Mouse (Mus musculus) CH12.LX (cell line): Measurements from ENCODE around the gene Apbb1ip.

Experiments
- CHD1 ChIP-seq: IDR thresholded peaks from 2 replicates; pipeline ENCODE4 v1.6.1; 2012; ENCODE audit warnings: low read depth, low read length, improper control_type of control experiment, inconsistent platforms
- CTCF ChIP-seq, 2 experiments: IDR thresholded peaks in 1 of 2; conservative IDR thresholded peaks in 1 of 2; 2 replicates each; pipeline ENCODE4 v1.5.1; 2011 to 2012; ENCODE audit warnings: low read depth in 2 of 2, low read length in 2 of 2, improper control_type of control experiment in 1 of 2, inconsistent platforms in 1 of 2, mild to moderate bottlenecking in 1 of 2, moderate library complexity in 1 of 2
- EP300 ChIP-seq: IDR thresholded peaks from 2 replicates; pipeline ENCODE4 v1.6.1; 2011; ENCODE audit warnings: low read length, improper control_type of control experiment
- HCFC1 ChIP-seq: IDR thresholded peaks from 2 replicates; pipeline ENCODE4 v1.6.1; 2012; ENCODE audit warnings: low read depth, mild to moderate bottlenecking, inconsistent platforms, low read length, improper control_type of control experiment
- JUN ChIP-seq: IDR thresholded peaks from 2 replicates; pipeline ENCODE4 v1.6.1; 2011; ENCODE audit warnings: low read depth, mild to moderate bottlenecking, low read length, improper control_type of control experiment, moderate library complexity; ENCODE audit not compliant: insufficient read depth
- KAT2A ChIP-seq: IDR thresholded peaks from 2 replicates; pipeline ENCODE4 v1.6.1; 2012; ENCODE audit warnings: low read length, improper control_type of control experiment, inconsistent platforms; ENCODE audit not compliant: insufficient replicate concordance
- MEF2A ChIP-seq: IDR thresholded peaks from 2 replicates; pipeline ENCODE4 v1.6.1; 2014; ENCODE audit warnings: low read depth, mild to moderate bottlenecking, inconsistent platforms, low read length, improper control_type of control experiment, borderline replicate concordance
- PAX5 ChIP-seq: IDR thresholded peaks from 2 replicates; pipeline ENCODE4 v1.6.1; 2012; ENCODE audit warnings: low read length, inconsistent platforms, mixed read lengths
- POLR2A ChIP-seq: IDR thresholded peaks from 2 replicates; pipeline ENCODE4 v1.6.1; 2011; ENCODE audit warnings: low read depth, mild to moderate bottlenecking, improper control_type of control experiment, low read length
- RCOR1 ChIP-seq: conservative IDR thresholded peaks from 2 replicates; pipeline ENCODE4 v1.6.1; 2012; ENCODE audit warnings: low read depth, mild to moderate bottlenecking, inconsistent platforms, low read length, improper control_type of control experiment
- SIN3A ChIP-seq: IDR thresholded peaks from 2 replicates; pipeline ENCODE4 v1.6.1; 2012; ENCODE audit warnings: low read length, improper control_type of control experiment, inconsistent platforms
- USF1 ChIP-seq: IDR thresholded peaks from 2 replicates; pipeline ENCODE4 v1.6.1; 2014; ENCODE audit warnings: low read depth, mild to moderate bottlenecking, inconsistent platforms, low read length, improper control_type of control experiment
- ZNF384 ChIP-seq: IDR thresholded peaks from 2 replicates; pipeline ENCODE4 v1.6.1; 2012; ENCODE audit warnings: low read depth, low read length, improper control_type of control experiment, inconsistent platforms

DNA sequence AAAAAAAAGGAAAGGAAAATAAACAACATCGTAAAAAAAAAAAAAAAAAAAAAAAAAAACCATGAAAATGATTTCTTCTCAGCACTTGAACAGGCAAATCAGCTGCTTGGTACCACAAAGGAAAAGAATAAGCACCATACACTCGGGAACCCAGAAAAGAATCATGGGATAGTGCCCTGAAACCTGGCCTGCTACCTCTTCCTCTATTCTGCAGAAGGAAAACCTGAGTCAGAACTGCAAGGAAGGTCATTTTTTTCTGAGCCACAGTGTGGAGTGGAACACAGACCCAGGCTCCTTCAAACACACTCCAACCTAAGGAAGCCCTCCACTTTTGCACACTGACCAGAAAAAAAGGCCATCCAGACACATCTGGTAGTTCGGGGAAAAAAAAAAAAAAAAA lies 24.1 kb upstream of the Apbb1ip start:
- no peak for TF ChIP-seq PAX5
- TF ChIP-seq POLR2A = no peak
- TF ChIP-seq RCOR1 = no peak
- no peak for TF ChIP-seq SIN3A
- peak; percentile 74 for TF ChIP-seq ZNF384
- TF ChIP-seq CTCF (conservative IDR thresholded peaks at IDR 0.05 in 1 of 2, IDR thresholded peaks at IDR 0.05 in 1 of 2; ENCODE audit: low read depth in 2 of 2, low read length in 2 of 2) = no peak
- 0 out of 2 replicates have a peak, but pooled peaks have one; percentile 21 for TF ChIP-seq JUN
- no peak for TF ChIP-seq CHD1
- TF ChIP-seq KAT2A = no peak
- no peak for TF ChIP-seq USF1
- no peak for TF ChIP-seq HCFC1
- TF ChIP-seq EP300 = peak; percentile 69
- TF ChIP-seq MEF2A = no peak
